Mouse (Mus musculus) adrenal gland, postnatal 25 days (tissue): ENCODE results near the gene Grap. TPM values are rescaled to one million over a fixed set of nuclear protein-coding genes. Genes with fewer than 3 reads are reported as not detected.
"Not testable (repeated sequence)": the region's sequence is repeated elsewhere in the genome, so short reads cannot be mapped to it uniquely, and the experiment has no call there.

Experiments used
- DNase-seq: peaks from one replicate; pipeline ENCODE4 v3.0.0; 2021; ENCODE audit warnings: mixed read lengths
- long read RNA-seq: library from polyadenylated mRNA; stranded (forward); transcript quantifications from one replicate; pipeline ENCODE4 v2.0.0, GENCODE M21; 2021
- total RNA-seq: library from RNA; stranded (reverse); gene quantifications from 2 replicates; pipeline ENCODE4 v1.2.3, GENCODE M21; 2021

The Grap gene
- 9.4 and 10.9 TPM in 2 replicates for total RNA-seq
- long read RNA-seq, transcript Grap-201 (5 exons, 1,662 nt), result major isoform, 18 of 20 reads
- long read RNA-seq, partial matches to known transcripts, result 0 of 20 reads
- long read RNA-seq, other reads (novel, unspliced or antisense), result 2 of 20 reads

GRCm38 (mm10) chr11:61652686-61653447 is at the start of gene Grap:
Gene Grap (plus strand): TSS chr11:61653265.
- no peak for DNase-seq

- no peak for DNase-seq
Observed at GRCm38 (mm10) chr11:61608072-61608471, 45.0 kb upstream of the Grap start.

GRCm38 (mm10) chr11:61611197-61611596 is 41.9 kb upstream of the Grap start:
- no peak for DNase-seq

- no peak for DNase-seq
Observed at GRCm38 (mm10) chr11:61612116-61612635, 40.9 kb upstream of the Grap start.

- DNase-seq, result no peak
Observed at GRCm38 (mm10) chr11:61614401-61614800, 38.7 kb upstream of the Grap start.

- DNase-seq, result no peak
Observed at GRCm38 (mm10) chr11:61615686-61616522, 37.2 kb upstream of the Grap start.

GRCm38 (mm10) chr11:61616523-61617292 is 36.4 kb upstream of the Grap start:
- DNase-seq, result no peak

GRCm38 (mm10) chr11:61617293-61617975 is 35.6 kb upstream of the Grap start:
- DNase-seq, result no peak

- DNase-seq, result no peak
Observed at GRCm38 (mm10) chr11:61618131-61618530, 34.9 kb upstream of the Grap start.

GRCm38 (mm10) chr11:61618571-61618970 is 34.5 kb upstream of the Grap start:
- DNase-seq, result no peak

GRCm38 (mm10) chr11:61619356-61619755 is 33.7 kb upstream of the Grap start:
- DNase-seq, result no peak

- peak; percentile 75 for DNase-seq
Observed at GRCm38 (mm10) chr11:61619791-61620241, 33.2 kb upstream of the Grap start.

- peak; percentile 81 for DNase-seq
Observed at GRCm38 (mm10) chr11:61620254-61620670, 32.8 kb upstream of the Grap start.

GRCm38 (mm10) chr11:61620762-61621161 is 32.3 kb upstream of the Grap start:
- DNase-seq, result no peak

GRCm38 (mm10) chr11:61625136-61625535 is 27.9 kb upstream of the Grap start:
- no peak for DNase-seq

- DNase-seq, result no peak
Observed at GRCm38 (mm10) chr11:61626509-61626908, 26.6 kb upstream of the Grap start.

- no peak for DNase-seq
Observed at GRCm38 (mm10) chr11:61629621-61630020, 23.4 kb upstream of the Grap start.

- not testable (repeated sequence) for DNase-seq
Observed at GRCm38 (mm10) chr11:61636309-61636708, 16.8 kb upstream of the Grap start.

GRCm38 (mm10) chr11:61637413-61637812 is 15.7 kb upstream of the Grap start:
- DNase-seq, result no peak

- no peak for DNase-seq
Observed at GRCm38 (mm10) chr11:61637856-61638255, 15.2 kb upstream of the Grap start.
